Mouse (Mus musculus) forebrain, embryonic 14.5 days (tissue): ENCODE measurements around the gene Dtnbp1. TPM values are rescaled to one million over a fixed set of nuclear protein-coding genes. Genes with fewer than 3 reads are reported as not detected.
A peak's percentile ranks its signal among the peaks of the same experiment; 100 is the strongest.

ENCODE experiments used
- ATAC-seq: fragments of 200-750 bp; cut with Nextera tagmentation; 2 replicates; pipeline ENCODE4 v1.8.0; 2017; ENCODE audit warnings: mild to moderate bottlenecking, moderate library complexity
- DNase-seq: peaks from one replicate; pipeline ENCODE4 v3.0.0-alpha.2; 2015; ENCODE audit warnings: low spot score
- H3K27ac ChIP-seq: fragments of 300-500 bp; sonication (generic); 2 replicates; pipeline ENCODE4 v1.5.1; 2014; ENCODE audit warnings: low read depth, mild to moderate bottlenecking, control low read depth, low read length, moderate library complexity
- H3K27me3 ChIP-seq: fragments of 300-500 bp; sonication (generic); replicated peaks from 2 replicates; pipeline ENCODE4 v1.6.1; 2014; ENCODE audit warnings: low read length, control low read depth, mixed read lengths; ENCODE audit not compliant: control insufficient read depth, insufficient read depth
- H3K36me3 ChIP-seq: fragments of 300-500 bp; sonication (generic); 2 replicates; pipeline ENCODE4 v1.6.1; 2014; ENCODE audit warnings: low read length, control low read depth; ENCODE audit not compliant: control insufficient read depth, insufficient read depth
- H3K4me1 ChIP-seq: fragments of 300-500 bp; sonication (generic); 2 replicates; pipeline ENCODE4 v1.6.1; 2014; ENCODE audit warnings: antibody characterized with exemption, low read length, control low read depth; ENCODE audit not compliant: control insufficient read depth, insufficient read depth
- H3K4me2 ChIP-seq: fragments of 300-500 bp; sonication (generic); 2 replicates; pipeline ENCODE4 v1.6.1; 2014; ENCODE audit warnings: mild to moderate bottlenecking, control low read depth, low read length
- H3K4me3 ChIP-seq: fragments of 300-500 bp; sonication (generic); 2 replicates; pipeline ENCODE4 v1.5.1; 2014; ENCODE audit warnings: low read depth, low read length, control low read depth
- H3K9ac ChIP-seq: fragments of 300-500 bp; sonication (generic); 2 replicates; pipeline ENCODE4 v1.6.1; 2014; ENCODE audit warnings: mild to moderate bottlenecking, low read length, control low read depth, moderate library complexity
- H3K9me3 ChIP-seq: fragments of 300-500 bp; sonication (generic); replicated peaks from 2 replicates; pipeline ENCODE4 v1.6.1; 2016; ENCODE audit warnings: low read length, control low read depth, mixed read lengths; ENCODE audit not compliant: control insufficient read depth
- WGBS: fragments of 180-500 bp; shearing (Covaris S2); extraction: QIAGEN DNeasy Blood & Tissue Kit; methylation state at CpG from one replicate; pipeline ENCODE4 v1.1.7; 2014; 5-methylcytosine and 5-hydroxymethylcytosine counted together
- polyA plus RNA-seq: library from polyadenylated mRNA; unstranded; fragments of >200 nt; fragmentation: Nextera tagmentation; extraction: Ambion mirVana; gene quantifications from 2 replicates; pipeline ENCODE4 v1.2.1, GENCODE M21; 2014

Gene Dtnbp1
- polyA plus RNA-seq, 1 experiment from 2014 or later = 122 TPM

DNA sequence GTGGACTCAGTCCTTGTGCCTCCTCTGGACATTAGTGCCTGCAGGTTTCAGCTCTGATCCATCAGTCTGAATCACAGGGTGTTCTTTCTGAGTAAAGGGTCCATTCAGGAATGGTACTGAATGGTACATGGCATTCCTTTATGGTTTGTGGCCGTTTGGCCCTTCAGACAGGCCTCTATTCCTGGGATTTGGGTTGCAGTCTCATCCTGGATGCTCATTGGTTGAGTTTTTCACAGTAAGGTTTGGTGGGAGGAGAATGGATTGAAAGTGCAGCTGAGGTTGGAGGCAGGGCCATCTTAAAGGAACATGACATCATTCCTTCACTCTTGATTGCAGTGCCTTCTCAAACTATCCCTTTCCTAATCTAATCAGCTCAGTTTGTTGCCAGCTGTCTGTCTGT lies 93.2 kb downstream of the Dtnbp1 start:
- ATAC-seq (no peak), DNase-seq (no peak)
- H3K36me3 ChIP-seq = peaks cover 70% of the 10 kb centered on the region
- peaks cover 13% of the 10 kb centered on the region for H3K4me1 ChIP-seq
- H3K9ac ChIP-seq = no peak overlapping the region
- 10% methylated on average over 1 of the region's 1 CpGs for WGBS
- H3K4me2 ChIP-seq = no peak overlapping the region
- no peak overlapping the region for H3K27ac ChIP-seq
- H3K9me3 ChIP-seq = no peaks in the 10 kb centered on the region
- H3K4me3 ChIP-seq = no peak overlapping the region
- H3K27me3 ChIP-seq = 0 out of 2 replicates have a peak, but pooled peaks cover 4% of the 10 kb centered on the region

- ATAC-seq (peak; percentile 97), DNase-seq (peak; percentile 97)
- Histone ChIP-seq H3K27me3 (0 out of 2 replicates have a peak, but pooled peaks cover 4% of the 10 kb centered on the region), H3K9ac (no peak overlapping the region), H3K36me3 (peaks cover 68% of the 10 kb centered on the region), H3K4me2 (no peak overlapping the region), H3K27ac (peak overlapping the region; percentile 66; the same call in 1 of the 2 replicates), H3K4me3 (no peak overlapping the region), H3K4me1 (peaks cover 13% of the 10 kb centered on the region), H3K9me3 (no peaks in the 10 kb centered on the region)
- WGBS = 26% methylated on average over 6 of the region's 6 CpGs
These were observed 94.2 kb downstream of the Dtnbp1 start for GRCm38 (mm10) chr13:44907702-44908101.

- no peak for ATAC-seq
These were observed 95.8 kb downstream of the Dtnbp1 start for GRCm38 (mm10) chr13:44906141-44906540.

DNA sequence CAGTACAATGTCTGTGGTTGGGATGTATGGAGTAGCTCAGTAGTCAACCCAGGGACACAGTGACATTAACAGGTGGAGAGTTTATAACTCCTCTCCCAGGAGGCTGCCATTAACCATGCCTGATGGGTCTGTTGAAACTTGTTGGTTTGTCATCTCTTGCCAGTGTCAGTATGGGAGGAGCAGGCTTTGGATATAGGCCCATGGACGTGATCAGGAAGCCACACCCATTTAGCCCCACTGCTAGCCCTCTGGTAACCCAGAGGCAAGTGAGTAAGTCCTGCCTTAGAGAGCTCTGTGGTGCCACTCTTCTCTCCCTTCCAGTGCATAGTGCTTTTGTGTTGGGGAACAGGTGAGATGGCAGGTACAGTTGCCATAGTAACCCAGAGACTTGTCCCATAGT lies 97.7 kb downstream of the Dtnbp1 start:
- H3K27me3 ChIP-seq = 0 out of 2 replicates have a peak, but pooled peaks cover 4% of the 10 kb centered on the region
- no peaks in the 10 kb centered on the region for H3K9me3 ChIP-seq
- H3K4me1 ChIP-seq = peaks cover 13% of the 10 kb centered on the region
- H3K4me2 ChIP-seq = no peak overlapping the region
- ATAC-seq = no peak
- WGBS = 75% methylated on average over 1 of the region's 1 CpGs
- no peak overlapping the region for H3K27ac ChIP-seq
- no peak overlapping the region for H3K9ac ChIP-seq
- no peak for DNase-seq
- peaks cover 47% of the 10 kb centered on the region for H3K36me3 ChIP-seq
- no peak overlapping the region for H3K4me3 ChIP-seq

More at GRCm38 (mm10) chr13:44906141-44906540, 95.8 kb downstream of the Dtnbp1 start:
- Histone ChIP-seq H3K9ac (no peak overlapping the region), H3K27ac (no peak overlapping the region), H3K4me2 (no peak overlapping the region), H3K4me3 (no peak overlapping the region), H3K36me3 (peaks cover 66% of the 10 kb centered on the region), H3K9me3 (no peaks in the 10 kb centered on the region), H3K27me3 (0 out of 2 replicates have a peak, but pooled peaks cover 4% of the 10 kb centered on the region), H3K4me1 (peaks cover 13% of the 10 kb centered on the region)
- no peak for DNase-seq
- 92% methylated on average over 11 of the region's 11 CpGs for WGBS

GRCm38 (mm10) chr13:44903416-44903815 lies 98.5 kb downstream of the Dtnbp1 start:
- no peak for DNase-seq
- Histone ChIP-seq H3K4me2 (no peak overlapping the region), H3K4me1 (peaks cover 13% of the 10 kb centered on the region), H3K36me3 (peaks cover 49% of the 10 kb centered on the region), H3K9me3 (no peaks in the 10 kb centered on the region), H3K4me3 (no peak overlapping the region), H3K27ac (no peak overlapping the region), H3K27me3 (0 out of 2 replicates have a peak, but pooled peaks cover 4% of the 10 kb centered on the region), H3K9ac (no peak overlapping the region)
- no peak for ATAC-seq

GRCm38 (mm10) chr13:44902299-44902698 lies 99.6 kb downstream of the Dtnbp1 start:
- Histone ChIP-seq H3K4me2 (no peak overlapping the region), H3K4me1 (peaks cover 7% of the 10 kb centered on the region), H3K9me3 (no peaks in the 10 kb centered on the region), H3K27ac (no peak overlapping the region), H3K4me3 (no peak overlapping the region), H3K36me3 (peaks cover 55% of the 10 kb centered on the region), H3K27me3 (0 out of 2 replicates have a peak, but pooled peaks cover 4% of the 10 kb centered on the region), H3K9ac (no peak overlapping the region)
- WGBS = 99% methylated on average over 6 of the region's 6 CpGs
- DNase-seq (no peak), ATAC-seq (no peak)

DNA sequence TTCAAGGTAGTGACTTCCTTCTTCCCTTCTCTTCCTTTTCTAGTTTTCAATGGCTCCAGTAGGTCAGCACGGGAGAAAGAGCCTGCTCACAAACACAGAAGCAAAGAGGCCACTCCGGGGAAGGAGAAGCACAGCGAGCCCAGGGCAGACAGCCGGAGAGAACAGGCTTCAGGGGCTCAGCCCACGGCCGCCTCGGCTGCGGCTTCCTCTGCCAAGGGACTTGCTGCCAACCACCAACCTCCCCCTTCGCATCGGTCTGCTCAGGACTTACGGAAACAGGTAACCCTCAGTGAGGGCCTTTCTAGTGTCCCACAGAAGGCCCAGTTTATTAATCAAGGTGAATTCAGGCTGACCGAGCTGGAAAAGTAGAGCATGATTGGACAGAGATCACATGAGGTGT lies 105.7 kb downstream of the Dtnbp1 start:
- 93% methylated on average over 12 of the region's 12 CpGs for WGBS
- DNase-seq = no peak

GRCm38 (mm10) chr13:44891813-44892730 lies 109.9 kb downstream of the Dtnbp1 start:
- Histone ChIP-seq H3K4me1 (peaks cover 19% of the 10 kb centered on the region), H3K9me3 (no peaks in the 10 kb centered on the region), H3K36me3 (peaks cover 9% of the 10 kb centered on the region; the same call in 1 of the 2 replicates), H3K9ac (no peak overlapping the region), H3K4me2 (no peak overlapping the region), H3K27me3 (no peaks in the 10 kb centered on the region), H3K27ac (no peak overlapping the region), H3K4me3 (no peak overlapping the region)
- ATAC-seq = peak; percentile 80
- peak; percentile 81 for DNase-seq
- WGBS = 5% methylated on average over 5 of the region's 5 CpGs

More for the DNA sequence above, 105.7 kb downstream of the Dtnbp1 start:
- H3K27ac ChIP-seq = no peak overlapping the region
- peaks cover 22% of the 10 kb centered on the region for H3K36me3 ChIP-seq
- H3K9ac ChIP-seq = no peak overlapping the region
- ATAC-seq = no peak
- H3K4me2 ChIP-seq = no peak overlapping the region
- no peaks in the 10 kb centered on the region for H3K27me3 ChIP-seq
- H3K9me3 ChIP-seq = no peaks in the 10 kb centered on the region
- peaks cover 14% of the 10 kb centered on the region for H3K4me1 ChIP-seq
- no peak overlapping the region for H3K4me3 ChIP-seq

DNA sequence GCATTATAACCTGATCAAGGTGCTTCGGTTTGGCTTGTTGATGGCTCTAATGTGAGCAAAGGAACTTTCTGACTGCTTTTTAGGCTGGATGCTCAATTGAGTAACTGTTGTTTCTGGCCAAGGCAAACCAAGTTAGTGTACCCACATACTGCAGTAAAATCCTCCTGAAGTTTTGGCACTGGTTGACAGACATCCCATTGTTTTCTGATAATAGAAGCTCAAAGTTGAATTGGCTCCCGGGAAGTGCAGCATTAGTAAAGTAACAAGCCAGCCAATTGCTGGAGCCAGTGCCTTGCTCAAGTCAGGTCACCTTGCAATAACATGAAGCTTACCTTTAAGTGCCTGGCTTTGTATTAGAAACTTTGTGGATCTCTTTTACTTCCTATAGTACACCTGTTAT lies 111.3 kb downstream of the Dtnbp1 start:
- Histone ChIP-seq H3K9me3 (no peaks in the 10 kb centered on the region), H3K27me3 (no peaks in the 10 kb centered on the region), H3K27ac (no peak overlapping the region), H3K4me1 (peaks cover 19% of the 10 kb centered on the region), H3K36me3 (peaks cover 3% of the 10 kb centered on the region; the same call in 1 of the 2 replicates), H3K4me2 (no peak overlapping the region), H3K9ac (no peak overlapping the region), H3K4me3 (no peak overlapping the region)
- WGBS = 29% methylated on average over 2 of the region's 2 CpGs
- ATAC-seq (no peak), DNase-seq (no peak)
